Mouse (Mus musculus): ENCODE results near the gene L1td1. TPM values are rescaled to one million over a fixed set of nuclear protein-coding genes. Genes with fewer than 3 reads are reported as not detected.
A peak's percentile ranks its signal among the peaks of the same experiment; 100 is the strongest.

Gene L1td1
- polyA plus RNA-seq, 1 experiment from 2014 or later: not detected

DNA sequence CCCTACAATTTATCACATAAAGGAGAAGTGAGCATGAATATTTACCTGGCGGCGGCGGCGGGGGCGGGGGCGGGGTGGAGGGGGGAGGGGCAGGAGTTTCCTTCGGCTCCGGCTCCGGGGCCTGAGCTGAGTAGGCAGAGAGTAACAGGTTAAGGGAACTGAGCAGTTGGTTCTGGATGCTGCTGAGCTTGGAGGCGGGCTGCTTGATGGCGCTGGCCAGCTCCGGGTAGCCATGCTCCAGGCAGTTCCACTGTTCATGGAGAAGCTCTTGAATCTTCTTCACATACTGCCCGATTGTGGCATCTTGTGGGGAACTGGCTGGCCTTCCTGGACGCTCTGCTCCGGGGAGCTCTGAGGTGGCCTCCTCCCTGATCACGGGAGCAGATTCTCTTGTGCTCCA, 51.7 kb downstream of the L1td1 start:
- Histone ChIP-seq H3K27ac (replicated peaks) (no peak overlapping the region), H3K36me3 (no peaks in the 10 kb centered on the region; the same call in 1 of the 2 replicates), H3K4me2 (replicated peaks) (0 out of 2 replicates have a peak overlapping the region, but pooled peaks have one; percentile 10), H3K4me3 (replicated peaks) (no peak overlapping the region), H3K9me3 (replicated peaks) (no peaks in the 10 kb centered on the region), H3K9ac (no peak overlapping the region), H3K27me3 (peaks cover 3% of the 10 kb centered on the region; the same call in 1 of the 2 replicates), H3K4me1 (peaks cover 33% of the 10 kb centered on the region)
- WGBS: 20% methylated on average over 16 of the region's 16 CpGs
- ATAC-seq (ENCODE audit: insufficient number of reproducible peaks, low FRiP score, low TSS enrichment, low read depth): no peak

GRCm38 (mm10) chr4:98785851-98786250, 59.3 kb downstream of the L1td1 start:
- Histone ChIP-seq H3K4me2 (replicated peaks) (no peak overlapping the region), H3K4me3 (replicated peaks) (no peak overlapping the region), H3K4me1 (peaks cover 23% of the 10 kb centered on the region), H3K27ac (replicated peaks) (no peak overlapping the region), H3K36me3 (peaks cover 2% of the 10 kb centered on the region; the same call in 1 of the 2 replicates), H3K9me3 (replicated peaks) (no peaks in the 10 kb centered on the region), H3K9ac (no peak overlapping the region), H3K27me3 (no peaks in the 10 kb centered on the region)
- no peak for ATAC-seq (ENCODE audit: insufficient number of reproducible peaks, low FRiP score, low TSS enrichment, low read depth)
- WGBS: 49% methylated on average over 8 of the region's 8 CpGs

- no peak overlapping the region for H3K27ac ChIP-seq (replicated peaks)
- no peak overlapping the region for H3K4me2 ChIP-seq (replicated peaks)
- no peak for ATAC-seq (ENCODE audit: insufficient number of reproducible peaks, low FRiP score, low TSS enrichment, low read depth)
- no peaks in the 10 kb centered on the region for H3K27me3 ChIP-seq
- H3K9me3 ChIP-seq (replicated peaks): no peaks in the 10 kb centered on the region
- peaks cover 2% of the 10 kb centered on the region; the same call in 1 of the 2 replicates for H3K36me3 ChIP-seq
- 51% methylated on average over 3 of the region's 3 CpGs for WGBS
- no peak overlapping the region for H3K4me3 ChIP-seq (replicated peaks)
- H3K9ac ChIP-seq: no peak overlapping the region
- peaks cover 24% of the 10 kb centered on the region for H3K4me1 ChIP-seq
Measured at GRCm38 (mm10) chr4:98786281-98786680, 59.7 kb downstream of the L1td1 start.

Other genes with a start within 250 kb of the L1td1 start
- 1.7 and 2.8 TPM in 2 replicates for gene Kank4, start 90.8 kb downstream of the L1td1 start, polyA plus RNA-seq (2015; fragmentation: Nextera tagmentation; extraction: Ambion mirVana)
- not detected in 2 replicates for gene I0C0044D17Rik, start 97.1 kb downstream of the L1td1 start, polyA plus RNA-seq (2015; fragmentation: Nextera tagmentation; extraction: Ambion mirVana)
- gene Usp1, start 197.1 kb downstream of the L1td1 start, polyA plus RNA-seq (2015; fragmentation: Nextera tagmentation; extraction: Ambion mirVana): 78.7 and 90.3 TPM in 2 replicates